Mouse (Mus musculus) forebrain, embryonic 13.5 days (tissue): Measurements from ENCODE around the gene Cabin1. TPM values are rescaled to one million over a fixed set of nuclear protein-coding genes. Genes with fewer than 3 reads are reported as not detected.

Source experiments
- ATAC-seq: fragments of 200-750 bp; cut with Nextera tagmentation; 2 replicates; pipeline ENCODE4 v1.8.0; 2017
- H3K27ac ChIP-seq: fragments of 300-500 bp; sonication (generic); 2 replicates; pipeline ENCODE4 v1.5.1; 2015; ENCODE audit warnings: inconsistent platforms, mild to moderate bottlenecking, moderate library complexity
- H3K27me3 ChIP-seq: fragments of 300-500 bp; sonication (generic); 2 replicates; pipeline ENCODE4 v1.6.1; 2015; ENCODE audit warnings: mild to moderate bottlenecking, inconsistent platforms
- H3K36me3 ChIP-seq: fragments of 300-500 bp; sonication (generic); 2 replicates; pipeline ENCODE4 v1.6.1; 2015; ENCODE audit warnings: mild to moderate bottlenecking, inconsistent platforms; ENCODE audit not compliant: poor library complexity, severe bottlenecking
- H3K4me1 ChIP-seq: fragments of 300-500 bp; sonication (generic); 2 replicates; pipeline ENCODE4 v1.6.1; 2015; ENCODE audit warnings: inconsistent platforms
- H3K4me2 ChIP-seq: fragments of 300-500 bp; sonication (generic); 2 replicates; pipeline ENCODE4 v1.6.1; 2015; ENCODE audit warnings: inconsistent platforms, mild to moderate bottlenecking, moderate library complexity
- H3K4me3 ChIP-seq: fragments of 300-500 bp; sonication (generic); 2 replicates; pipeline ENCODE4 v1.5.1; 2015; ENCODE audit warnings: mild to moderate bottlenecking, inconsistent platforms
- H3K9ac ChIP-seq: fragments of 300-500 bp; sonication (generic); 2 replicates; pipeline ENCODE4 v1.6.1; 2015; ENCODE audit warnings: mild to moderate bottlenecking, inconsistent platforms
- H3K9me3 ChIP-seq: fragments of 300-500 bp; sonication (generic); replicated peaks from 2 replicates; pipeline ENCODE4 v1.6.1; 2016; ENCODE audit warnings: inconsistent platforms
- WGBS: fragments of 180-500 bp; shearing (Covaris S2); methylation state at CpG from one replicate; pipeline ENCODE4 v1.1.7; 2015; 5-methylcytosine and 5-hydroxymethylcytosine counted together
- polyA plus RNA-seq: library from polyadenylated mRNA; unstranded; fragments of >200 nt; fragmentation: Nextera tagmentation; extraction: Ambion mirVana; gene quantifications from 2 replicates; pipeline ENCODE4 v1.2.1, GENCODE M21; 2015

Cabin1 gene
- polyA plus RNA-seq, 1 experiment from 2014 or later: 36.9 TPM

GRCm38 (mm10) chr10:75707901-75708632 lies 56.1 kb downstream of the Cabin1 start:
- H3K27ac ChIP-seq: no peak overlapping the region
- no peak overlapping the region for H3K9ac ChIP-seq
- ATAC-seq: no peak
- no peak overlapping the region for H3K4me3 ChIP-seq
- no peak overlapping the region for H3K4me2 ChIP-seq
- no peaks in the 10 kb centered on the region for H3K27me3 ChIP-seq
- no peaks in the 10 kb centered on the region for H3K9me3 ChIP-seq
- WGBS: 84% methylated on average over 3 of the region's 3 CpGs
- H3K36me3 ChIP-seq: peaks cover 57% of the 10 kb centered on the region
- H3K4me1 ChIP-seq: peaks cover 38% of the 10 kb centered on the region

GRCm38 (mm10) chr10:75706632-75707216 lies 57.4 kb downstream of the Cabin1 start:
- ATAC-seq: no peak
- Histone ChIP-seq H3K4me2 (no peak overlapping the region), H3K4me3 (no peak overlapping the region), H3K9me3 (no peaks in the 10 kb centered on the region), H3K4me1 (peaks cover 38% of the 10 kb centered on the region), H3K27ac (no peak overlapping the region), H3K9ac (no peak overlapping the region), H3K36me3 (peaks cover 44% of the 10 kb centered on the region), H3K27me3 (no peaks in the 10 kb centered on the region)
- WGBS: 83% methylated on average over 8 of the region's 8 CpGs

- ATAC-seq: no peak
- no peak overlapping the region for H3K4me2 ChIP-seq
- peaks cover 38% of the 10 kb centered on the region for H3K4me1 ChIP-seq
- H3K27me3 ChIP-seq: no peaks in the 10 kb centered on the region
- no peak overlapping the region for H3K9ac ChIP-seq
- no peaks in the 10 kb centered on the region for H3K9me3 ChIP-seq
- no peak overlapping the region for H3K27ac ChIP-seq
- WGBS: 72% methylated on average over 7 of the region's 7 CpGs
- H3K4me3 ChIP-seq: no peak overlapping the region
- peaks cover 36% of the 10 kb centered on the region for H3K36me3 ChIP-seq
These were observed 58.3 kb downstream of the Cabin1 start for GRCm38 (mm10) chr10:75705681-75706400.

- Histone ChIP-seq H3K4me2 (peak overlapping the region; percentile 35), H3K36me3 (peaks cover 30% of the 10 kb centered on the region), H3K27ac (peak overlapping the region; percentile 79), H3K4me1 (peaks cover 38% of the 10 kb centered on the region), H3K9ac (peak overlapping the region; percentile 49), H3K9me3 (no peaks in the 10 kb centered on the region), H3K4me3 (no peak overlapping the region), H3K27me3 (no peaks in the 10 kb centered on the region)
- peak; percentile 91 for ATAC-seq
- 14% methylated on average over 15 of the region's 15 CpGs for WGBS
These were observed 59.6 kb downstream of the Cabin1 start for GRCm38 (mm10) chr10:75704212-75705185.

GRCm38 (mm10) chr10:75703504-75703903 lies 60.6 kb downstream of the Cabin1 start:
- WGBS: 78% methylated on average over 1 of the region's 1 CpGs
- Histone ChIP-seq H3K27me3 (no peaks in the 10 kb centered on the region), H3K9me3 (no peaks in the 10 kb centered on the region), H3K4me3 (no peak overlapping the region), H3K36me3 (peaks cover 31% of the 10 kb centered on the region), H3K9ac (no peak overlapping the region), H3K4me1 (peaks cover 34% of the 10 kb centered on the region), H3K27ac (peak overlapping the region; percentile 79), H3K4me2 (no peak overlapping the region)
- no peak for ATAC-seq

- peaks cover 39% of the 10 kb centered on the region for H3K36me3 ChIP-seq
- peaks cover 30% of the 10 kb centered on the region for H3K4me1 ChIP-seq
- no peak overlapping the region for H3K4me2 ChIP-seq
- H3K9me3 ChIP-seq: no peaks in the 10 kb centered on the region
- H3K4me3 ChIP-seq: no peak overlapping the region
- ATAC-seq: no peak
- no peak overlapping the region for H3K27ac ChIP-seq
- no peaks in the 10 kb centered on the region for H3K27me3 ChIP-seq
- 98% methylated on average over 2 of the region's 2 CpGs for WGBS
- H3K9ac ChIP-seq: no peak overlapping the region
These were observed 61.6 kb downstream of the Cabin1 start for GRCm38 (mm10) chr10:75702494-75702893.

- Histone ChIP-seq H3K4me1 (peaks cover 30% of the 10 kb centered on the region), H3K4me3 (no peak overlapping the region), H3K9ac (no peak overlapping the region), H3K9me3 (no peaks in the 10 kb centered on the region), H3K27me3 (no peaks in the 10 kb centered on the region), H3K27ac (no peak overlapping the region), H3K36me3 (peaks cover 40% of the 10 kb centered on the region), H3K4me2 (no peak overlapping the region)
- no peak for ATAC-seq
- WGBS: 86% methylated on average over 6 of the region's 6 CpGs
These were observed 62.9 kb downstream of the Cabin1 start for GRCm38 (mm10) chr10:75701280-75701679.

- Histone ChIP-seq H3K9ac (no peak overlapping the region), H3K4me2 (no peak overlapping the region), H3K27me3 (no peaks in the 10 kb centered on the region), H3K4me3 (no peak overlapping the region), H3K4me1 (no peaks in the 10 kb centered on the region), H3K36me3 (peaks cover 75% of the 10 kb centered on the region), H3K9me3 (no peaks in the 10 kb centered on the region), H3K27ac (no peak overlapping the region)
- 93% methylated on average over 3 of the region's 3 CpGs for WGBS
- no peak for ATAC-seq
These were observed 66.4 kb downstream of the Cabin1 start for GRCm38 (mm10) chr10:75697693-75698092.

GRCm38 (mm10) chr10:75696597-75697355 lies 67.4 kb downstream of the Cabin1 start:
- Histone ChIP-seq H3K27me3 (no peaks in the 10 kb centered on the region), H3K4me2 (no peak overlapping the region), H3K4me1 (no peaks in the 10 kb centered on the region), H3K9ac (no peak overlapping the region), H3K27ac (no peak overlapping the region), H3K9me3 (no peaks in the 10 kb centered on the region), H3K36me3 (peaks cover 85% of the 10 kb centered on the region), H3K4me3 (no peak overlapping the region)
- WGBS: 94% methylated on average over 7 of the region's 7 CpGs
- ATAC-seq: no peak

- H3K27me3 ChIP-seq: no peaks in the 10 kb centered on the region
- no peaks in the 10 kb centered on the region for H3K9me3 ChIP-seq
- no peak overlapping the region for H3K4me3 ChIP-seq
- 97% methylated on average over 2 of the region's 2 CpGs for WGBS
- H3K9ac ChIP-seq: no peak overlapping the region
- H3K4me2 ChIP-seq: no peak overlapping the region
- no peaks in the 10 kb centered on the region for H3K4me1 ChIP-seq
- no peak for ATAC-seq
- no peak overlapping the region for H3K27ac ChIP-seq
- peaks cover 89% of the 10 kb centered on the region for H3K36me3 ChIP-seq
These were observed 68.6 kb downstream of the Cabin1 start for GRCm38 (mm10) chr10:75695521-75695920.

GRCm38 (mm10) chr10:75695078-75695477 lies 69.1 kb downstream of the Cabin1 start:
- Histone ChIP-seq H3K4me1 (no peaks in the 10 kb centered on the region), H3K4me2 (no peak overlapping the region), H3K27ac (no peak overlapping the region), H3K9ac (no peak overlapping the region), H3K9me3 (no peaks in the 10 kb centered on the region), H3K27me3 (no peaks in the 10 kb centered on the region), H3K4me3 (no peak overlapping the region), H3K36me3 (peaks cover 88% of the 10 kb centered on the region)
- ATAC-seq: no peak
- WGBS: 94% methylated on average over 5 of the region's 5 CpGs
